Mouse (Mus musculus) gastrocnemius, adult 18-20 months (tissue): ENCODE data around the gene Cux2. TPM values are rescaled to one million over a fixed set of nuclear protein-coding genes. Genes with fewer than 3 reads are reported as not detected.
A peak's percentile ranks its signal among the peaks of the same experiment; 100 is the strongest.

ENCODE experiments used
- DNase-seq: peaks from one replicate; pipeline ENCODE4 v3.0.0; 2021; ENCODE audit warnings: low spot score
- total RNA-seq, 2 experiments: library from RNA; stranded (reverse); gene quantifications; 2 replicates each; pipeline ENCODE4 v1.2.3; 2021

Cux2 gene
- total RNA-seq, 2 experiments from 2014 or later = 4.4 to 4.7 TPM

GRCm38 (mm10) chr5:122059060-122060017 is 9.4 kb upstream of the Cux2 start:
- DNase-seq = peak; percentile 68

- DNase-seq = no peak
These were observed 7.7 kb upstream of the Cux2 start for GRCm38 (mm10) chr5:122057622-122058021.

GRCm38 (mm10) chr5:122056557-122056956 is 6.7 kb upstream of the Cux2 start:
- no peak for DNase-seq

GRCm38 (mm10) chr5:122054130-122054843 is 4.4 kb upstream of the Cux2 start:
- peak; percentile 66 for DNase-seq

- no peak for DNase-seq
These were observed 3.7 kb upstream of the Cux2 start for GRCm38 (mm10) chr5:122053587-122053986.

- no peak for DNase-seq
These were observed 867 bp upstream of the Cux2 start for GRCm38 (mm10) chr5:122050832-122051105.

GRCm38 (mm10) chr5:122049664-122050016 is 262 bp downstream of the Cux2 start:
- DNase-seq = no peak

GRCm38 (mm10) chr5:122048686-122049663 is 927 bp downstream of the Cux2 start:
- DNase-seq = no peak

- no peak for DNase-seq
These were observed 1.6 kb downstream of the Cux2 start for GRCm38 (mm10) chr5:122048252-122048651.

GRCm38 (mm10) chr5:122047791-122048190 is 2.1 kb downstream of the Cux2 start:
- DNase-seq = no peak

- DNase-seq = no peak
These were observed 6.3 kb downstream of the Cux2 start for GRCm38 (mm10) chr5:122043567-122043966.

GRCm38 (mm10) chr5:122035278-122035677 is 14.6 kb downstream of the Cux2 start:
- no peak for DNase-seq

GRCm38 (mm10) chr5:122033167-122033478 is 16.8 kb downstream of the Cux2 start:
- no peak for DNase-seq

GRCm38 (mm10) chr5:122032471-122033166 is 17.3 kb downstream of the Cux2 start:
- DNase-seq = no peak

- no peak for DNase-seq
These were observed 18.8 kb downstream of the Cux2 start for GRCm38 (mm10) chr5:122031146-122031545.

- DNase-seq = no peak
These were observed 19.3 kb downstream of the Cux2 start for GRCm38 (mm10) chr5:122030640-122031039.

- DNase-seq = no peak
These were observed 23.1 kb downstream of the Cux2 start for GRCm38 (mm10) chr5:122026771-122027170.

- DNase-seq = no peak
These were observed 23.6 kb downstream of the Cux2 start for GRCm38 (mm10) chr5:122026284-122026683.

- DNase-seq = no peak
These were observed 24.8 kb downstream of the Cux2 start for GRCm38 (mm10) chr5:122025117-122025516.

- DNase-seq = no peak
These were observed 30.6 kb downstream of the Cux2 start for GRCm38 (mm10) chr5:122019288-122019687.

- DNase-seq = no peak
These were observed 32.1 kb downstream of the Cux2 start for GRCm38 (mm10) chr5:122017778-122018177.
